Mouse (Mus musculus): Measurements from ENCODE around the gene Isg20l2. TPM values are rescaled to one million over a fixed set of nuclear protein-coding genes. Genes with fewer than 3 reads are reported as not detected.

The Isg20l2 gene
- total RNA-seq, 1 experiment from 2014 or later: 35.4 TPM

DNA sequence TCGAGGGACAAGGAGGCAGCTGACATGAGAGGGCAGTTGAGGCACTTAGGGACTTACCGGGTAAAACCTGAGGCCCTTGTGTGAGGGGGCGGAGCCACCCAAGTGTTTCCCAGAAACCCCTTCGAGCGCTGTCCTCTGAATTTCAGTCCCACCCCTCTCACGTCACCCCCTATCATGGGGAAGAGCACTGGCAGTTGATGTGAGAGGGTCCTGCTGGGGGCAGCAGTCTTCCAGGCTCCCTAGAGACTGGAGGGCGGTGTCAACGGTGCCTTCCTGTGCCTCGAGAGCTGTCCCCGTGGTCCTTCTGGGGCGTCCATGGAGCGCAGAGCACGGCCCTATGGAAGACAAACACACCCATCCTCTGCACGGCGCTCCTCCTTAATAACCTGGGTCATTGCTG lies 57.5 kb downstream of the Isg20l2 start:
- ATAC-seq (replicated peaks; ENCODE audit: insufficient number of reproducible peaks, low FRiP score, low TSS enrichment, poor library complexity, severe bottlenecking): no peak

GRCm38 (mm10) chr3:87988068-87988467 lies 58.0 kb downstream of the Isg20l2 start:
- ATAC-seq (replicated peaks; ENCODE audit: insufficient number of reproducible peaks, low FRiP score, low TSS enrichment, poor library complexity, severe bottlenecking): no peak

- ATAC-seq (replicated peaks; ENCODE audit: insufficient number of reproducible peaks, low FRiP score, low TSS enrichment, poor library complexity, severe bottlenecking): no peak
These were observed 59.8 kb downstream of the Isg20l2 start for GRCm38 (mm10) chr3:87989935-87990334.

Other genes with a start within 250 kb of the Isg20l2 start
- gene Lrrc71, start 181.7 kb upstream of the Isg20l2 start, total RNA-seq (2017): 0.39 to 1.2 TPM (median 0.53 TPM) in 3 replicates
- 0.32 TPM in 1 of 3 replicates, not detected in the others for gene Ntrk1, start 135.2 kb upstream of the Isg20l2 start, total RNA-seq (2017)
- gene Insrr, start 133.4 kb upstream of the Isg20l2 start, total RNA-seq (2017): 0.21 to 0.49 TPM in 2 of 3 replicates, not detected in the other
- gene Pear1, start 106.0 kb upstream of the Isg20l2 start, total RNA-seq (2017): 6.5 to 33.3 TPM (median 10.7 TPM) in 3 replicates
- 64.0 to 201 TPM (median 71.7 TPM) in 3 replicates for gene Sh2d2a, start 83.6 kb upstream of the Isg20l2 start, total RNA-seq (2017)
- gene Prcc, start 44.7 kb upstream of the Isg20l2 start, total RNA-seq (2017): 18.4 to 35.5 TPM (median 22.3 TPM) in 3 replicates
- 64.5 to 128 TPM (median 77.2 TPM) in 3 replicates for gene Hdgf, start 24.0 kb upstream of the Isg20l2 start, total RNA-seq (2017)
- gene Mrpl24, start 10.8 kb upstream of the Isg20l2 start, total RNA-seq (2017): 149 to 161 TPM (median 154 TPM) in 3 replicates
- gene Rrnad1, start 403 bp downstream of the Isg20l2 start, total RNA-seq (2017): 12.9 to 20.5 TPM (median 16.9 TPM) in 3 replicates
- gene Crabp2, start 18.4 kb downstream of the Isg20l2 start, total RNA-seq (2017): not detected in 3 replicates
- gene Nes, start 40.8 kb downstream of the Isg20l2 start, total RNA-seq (2017): 0.58 to 2.0 TPM (median 1.6 TPM) in 3 replicates
- not detected in 3 replicates for gene Bcan, start 69.9 kb downstream of the Isg20l2 start, total RNA-seq (2017)
- not detected in 3 replicates for gene Hapln2, start 97.3 kb downstream of the Isg20l2 start, total RNA-seq (2017)
- gene Gpatch4, start 112.8 kb downstream of the Isg20l2 start, total RNA-seq (2017): 3.8 to 10.5 TPM (median 4.8 TPM) in 3 replicates
- 15.7 to 28.8 TPM (median 19.1 TPM) in 3 replicates for gene Naxe, start 128.2 kb downstream of the Isg20l2 start, total RNA-seq (2017)
- gene Ttc24, start 148.0 kb downstream of the Isg20l2 start, total RNA-seq (2017): not detected in 3 replicates
- gene Iqgap3, start 151.7 kb downstream of the Isg20l2 start, total RNA-seq (2017): not detected in 3 replicates
- 94.8 to 111 TPM (median 99.0 TPM) in 3 replicates for gene Mef2d, start 212.1 kb downstream of the Isg20l2 start, total RNA-seq (2017)